Mouse (Mus musculus) Patski (cell line): ENCODE measurements around the gene Dmap1. TPM values are rescaled to one million over a fixed set of nuclear protein-coding genes. Genes with fewer than 3 reads are reported as not detected.

Source experiments
- ATAC-seq: fragments of 100-300 bp; one replicate; pipeline ENCODE4 v1.8.0; 2021
- CTCF ChIA-PET: fragments of 350-600 bp; sonication (Branson Sonifier 250); formaldehyde crosslinking; loops from one replicate; lab custom pipeline; 2022; ENCODE audit warnings: inconsistent platforms; lab: Charles Lee
- POLR2A ChIA-PET: fragments of 350-600 bp; sonication (Branson Sonifier 250); formaldehyde crosslinking; loops from one replicate; lab custom pipeline; 2022; ENCODE audit warnings: antibody characterized with exemption, inconsistent platforms; lab: Charles Lee
- DNase-seq: peaks from one replicate; pipeline ENCODE4 v3.0.0-alpha.2; 2011; ENCODE audit warnings: low read depth, low spot score
- H3K27me3 ChIP-seq: fragments of 371-371 bp; one replicate; pipeline ENCODE4 v1.5.1; 2021
- CTCF ChIP-seq: fragments of 100-300 bp; IDR thresholded peaks from one replicate; pipeline ENCODE4 v1.5.1; 2021
- in situ Hi-C: fragments of 300-500 bp; cut with MboI; formaldehyde crosslinking; loops from 3 replicates; pipeline ENCODE4 v1.11.1; 2018; ENCODE audit warnings: low pct_unique_long_range_greater_than_20kb, mixed read lengths
- polyA plus RNA-seq: library from polyadenylated mRNA; unstranded; gene quantifications from one replicate; pipeline ENCODE4 v1.2.3, GENCODE M21; 2021

The Dmap1 gene
- polyA plus RNA-seq, 1 experiment from 2014 or later: 23.2 TPM

DNA sequence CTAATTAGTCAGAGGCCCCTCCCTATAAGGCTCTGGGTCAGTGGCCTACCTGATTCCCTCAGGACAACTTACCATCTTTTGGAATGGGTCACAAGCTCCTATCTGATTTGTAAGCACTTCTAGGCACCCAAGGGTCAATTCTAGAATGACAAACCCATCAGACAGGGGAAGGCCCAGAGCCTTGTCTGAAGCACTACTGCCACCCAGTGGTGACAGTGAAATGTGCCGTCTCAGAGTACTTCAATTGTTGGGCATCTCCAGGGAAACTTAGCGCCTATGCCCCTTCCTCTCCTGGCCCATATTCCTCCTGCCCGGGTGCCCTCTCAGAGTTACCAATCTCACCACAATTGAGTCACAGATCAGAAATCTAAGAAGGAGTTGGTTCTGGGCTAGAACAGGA is 5.2 kb downstream of the Dmap1 start:
- H3K27me3 ChIP-seq: no peaks in the 10 kb centered on the region
- in situ Hi-C loops: loop anchor here (10.0 kb wide), 1 partner anchor 402 kb away; no protein-coding TSS in a partner anchor
- POLR2A ChIA-PET: no interaction called here
- DNase-seq (no peak), ATAC-seq (no peak)
- TF ChIP-seq CTCF: no peak
- CTCF ChIA-PET: interaction anchor here (0.9 to 1.4 kb wide), 3 partner anchors 9 to 423 kb away, joined by 3 to 5 read pairs (median 3); no protein-coding TSS in a partner anchor

DNA sequence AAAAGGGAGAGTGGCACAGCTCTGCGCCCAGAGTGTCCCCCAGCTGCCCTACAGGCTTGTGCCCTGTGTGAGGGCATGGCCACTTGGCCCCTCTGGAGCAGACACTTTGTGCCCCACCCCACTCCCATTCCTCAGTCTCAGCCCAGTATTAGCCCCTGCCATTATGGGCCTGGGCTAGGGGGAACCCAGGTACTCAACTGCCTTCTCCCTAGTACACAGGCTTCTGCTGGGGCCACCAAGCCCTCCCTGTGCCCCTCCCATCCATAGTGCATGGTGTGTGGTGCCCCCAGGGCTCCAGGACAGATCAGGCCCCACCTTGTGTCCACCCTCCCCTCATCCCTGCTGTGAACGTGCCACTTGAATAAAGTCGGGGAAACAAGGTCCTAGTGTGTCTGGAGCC is 8.2 kb downstream of the Dmap1 start:
- CTCF ChIA-PET: no interaction called here

DNA sequence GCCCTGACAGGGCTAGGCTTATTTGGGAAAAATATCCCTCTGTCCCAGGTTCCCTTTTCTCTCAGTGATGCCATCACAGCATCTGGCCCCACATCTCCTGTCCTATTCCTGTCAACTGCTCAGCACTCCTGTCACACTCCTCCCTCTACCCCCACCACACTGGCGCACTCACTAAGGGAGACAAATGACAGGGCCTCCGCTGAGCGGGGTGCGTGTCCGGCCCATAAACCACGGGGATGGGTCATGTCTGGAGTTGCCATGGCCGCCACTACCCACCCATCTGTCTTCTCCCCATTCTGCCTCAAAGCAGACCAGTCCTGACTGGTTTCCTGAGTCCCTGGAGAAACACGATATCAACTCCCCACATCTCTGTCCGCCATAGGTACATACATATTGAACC is 10.0 kb downstream of the Dmap1 start:
- ATAC-seq: no peak
- in situ Hi-C loops: loop anchor here (10.0 kb wide), 1 partner anchor 397 kb away; no protein-coding TSS in a partner anchor
- ChIA-PET CTCF (no interaction called here), POLR2A (interaction anchor here (1.0 kb wide), 1 partner anchor 12 kb away, joined by 3 read pairs; no protein-coding TSS in a partner anchor)
- no peak for TF ChIP-seq CTCF
- no peak for DNase-seq
- H3K27me3 ChIP-seq: no peaks in the 10 kb centered on the region

More for the DNA sequence above, 8.2 kb downstream of the Dmap1 start:
- POLR2A ChIA-PET: no interaction called here
- in situ Hi-C loops: loop anchor here (10.0 kb wide), 1 partner anchor 399 kb away; no protein-coding TSS in a partner anchor
- DNase-seq (no peak), ATAC-seq (no peak)
- no peak for TF ChIP-seq CTCF
- no peaks in the 10 kb centered on the region for H3K27me3 ChIP-seq

DNA sequence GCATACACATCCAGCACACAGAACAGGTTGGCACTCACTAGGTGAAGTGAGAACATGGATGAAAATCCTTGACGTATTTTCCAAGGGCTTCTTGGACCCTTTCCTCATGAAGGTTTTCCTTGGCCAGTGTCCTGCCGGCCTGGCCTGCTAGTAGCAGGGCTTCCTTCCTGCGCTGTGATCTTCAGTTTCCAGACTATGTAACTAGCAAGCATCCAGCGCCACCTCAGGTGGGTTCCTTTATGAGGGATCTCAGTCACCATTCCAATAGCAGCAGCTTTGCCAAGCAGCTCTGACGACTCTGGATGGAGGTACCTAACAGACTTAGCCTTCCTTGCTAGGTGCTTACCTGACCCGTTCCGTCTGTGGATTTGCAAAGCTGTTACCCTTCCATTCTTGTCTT is 12.2 kb downstream of the Dmap1 start:
- POLR2A ChIA-PET: no interaction called here
- in situ Hi-C loops: loop anchor here (10.0 kb wide), 1 partner anchor 395 kb away; no protein-coding TSS in a partner anchor
- DNase-seq: no peak
- TF ChIP-seq CTCF: no peak
- ATAC-seq: no peak
- CTCF ChIA-PET: interaction anchor here (1.2 kb wide), 1 partner anchor 56 kb away, joined by 3 read pairs; no protein-coding TSS in a partner anchor
- H3K27me3 ChIP-seq: no peaks in the 10 kb centered on the region

DNA sequence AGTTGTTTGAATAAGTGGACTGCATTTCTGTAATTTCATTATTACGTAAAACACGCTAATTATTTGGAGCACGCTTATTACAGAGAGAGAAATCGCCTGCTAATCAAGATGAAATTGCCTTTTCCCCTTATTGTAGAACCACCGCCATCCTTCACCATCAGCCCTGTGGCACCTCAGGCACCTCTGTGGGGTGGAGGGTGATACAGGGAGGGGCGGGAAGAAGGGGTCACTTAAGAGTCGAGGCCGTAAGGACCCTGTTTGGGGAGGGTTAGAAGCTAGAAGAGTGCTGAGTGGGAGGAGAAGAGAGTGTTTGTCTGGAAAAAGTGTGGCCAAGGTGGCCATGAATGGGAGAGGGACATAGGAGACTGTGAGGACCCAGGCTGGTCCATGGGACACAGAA is 16.0 kb downstream of the Dmap1 start:
- no peak for TF ChIP-seq CTCF
- DNase-seq: no peak
- POLR2A ChIA-PET: no interaction called here
- in situ Hi-C loops: no loop called here
- no peaks in the 10 kb centered on the region for H3K27me3 ChIP-seq
- no peak for ATAC-seq
- CTCF ChIA-PET: interaction anchor here (1.1 kb wide), 1 partner anchor 12 kb away, joined by 3 read pairs; no protein-coding TSS in a partner anchor

DNA sequence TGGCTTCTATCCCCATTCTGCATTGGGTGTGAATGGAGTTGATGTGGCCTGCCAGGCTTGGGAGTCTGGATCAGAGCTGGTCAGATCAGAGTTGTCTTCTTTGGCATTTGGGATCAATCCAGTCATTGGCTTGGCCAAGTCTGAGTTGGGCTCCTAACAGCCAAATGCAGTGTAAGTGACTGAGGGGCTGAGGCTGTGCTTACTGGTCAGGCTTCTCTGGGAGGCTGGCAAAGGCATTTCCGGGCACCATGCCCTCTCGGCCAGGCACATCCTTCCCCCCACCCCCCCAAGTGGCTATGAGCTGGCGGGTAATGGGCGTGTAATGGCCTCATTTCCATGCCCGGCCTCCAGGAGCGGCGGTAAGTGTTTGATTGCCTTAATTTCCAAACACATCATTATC is 16.5 kb downstream of the Dmap1 start:
- POLR2A ChIA-PET: no interaction called here
- DNase-seq (no peak), ATAC-seq (no peak)
- CTCF ChIA-PET: interaction anchor here (1.1 kb wide), 1 partner anchor 13 kb away, joined by 3 read pairs; no protein-coding TSS in a partner anchor
- in situ Hi-C loops: no loop called here
- H3K27me3 ChIP-seq: no peaks in the 10 kb centered on the region
- TF ChIP-seq CTCF: no peak

DNA sequence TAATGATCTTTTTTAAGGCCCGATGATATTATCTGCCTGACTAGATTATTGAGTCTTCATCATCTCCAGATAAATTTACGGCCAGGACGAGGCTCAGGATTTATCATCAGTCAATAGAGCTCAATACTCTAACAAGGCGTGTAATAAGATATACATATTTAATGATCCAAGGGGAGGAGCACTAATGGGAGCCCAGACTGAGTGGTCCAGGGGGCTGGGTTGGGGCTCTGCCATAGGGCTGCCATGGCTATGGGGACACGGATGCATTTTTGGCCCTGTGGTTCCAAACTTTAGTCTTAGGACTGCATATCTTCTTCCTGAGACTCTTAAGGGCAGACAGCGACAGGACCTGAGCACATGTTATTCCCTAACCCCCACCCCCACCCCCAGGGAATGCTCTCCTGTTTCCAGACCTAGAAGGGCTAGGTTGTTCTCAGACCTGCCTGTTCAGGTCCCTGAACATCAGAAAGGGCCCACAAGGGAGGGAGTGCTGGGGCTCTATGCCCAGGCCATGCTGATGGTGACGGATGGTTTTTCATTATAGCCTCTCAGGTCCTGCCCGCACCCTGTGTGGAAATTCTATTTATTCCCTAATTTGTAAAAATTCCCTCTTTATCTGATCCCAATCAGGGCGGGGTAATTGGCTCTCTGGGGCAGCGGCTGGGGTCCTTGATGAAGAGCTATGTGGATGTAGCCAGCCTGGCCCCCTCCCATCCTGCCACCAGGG is 17.5 kb downstream of the Dmap1 start:
- ChIA-PET CTCF (no interaction called here), POLR2A (no interaction called here)
- no peak for TF ChIP-seq CTCF
- DNase-seq (no peak), ATAC-seq (no peak)
- H3K27me3 ChIP-seq: no peaks in the 10 kb centered on the region
- in situ Hi-C loops: no loop called here

DNA sequence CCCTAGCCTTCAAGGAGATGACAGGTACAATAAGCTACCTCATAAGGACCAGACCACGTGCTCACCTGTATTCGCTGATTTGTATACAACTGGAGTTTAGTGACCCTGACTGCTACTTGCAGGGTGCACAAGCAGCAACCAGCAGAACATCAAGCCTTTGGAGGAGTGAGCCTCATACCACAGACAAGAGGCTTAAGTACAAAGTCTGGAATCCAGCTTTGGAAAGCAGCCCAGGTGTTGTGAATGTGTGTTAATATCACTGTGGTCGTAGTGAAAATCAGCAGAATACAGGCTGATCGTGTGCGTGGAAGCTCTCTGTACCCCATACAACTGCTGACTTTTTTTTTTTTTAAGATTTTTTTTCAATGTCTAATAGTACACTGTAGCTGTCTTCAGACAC is 22.1 kb downstream of the Dmap1 start:
- CTCF ChIA-PET: interaction anchor here (1.5 kb wide), 1 partner anchor 8 kb away, joined by 6 read pairs; no protein-coding TSS in a partner anchor
- DNase-seq (no peak), ATAC-seq (no peak)
- POLR2A ChIA-PET: interaction anchor here (1.2 kb wide), 1 partner anchor 13 kb away, joined by 3 read pairs; no protein-coding TSS in a partner anchor
- H3K27me3 ChIP-seq: no peaks in the 10 kb centered on the region
- in situ Hi-C loops: no loop called here
- TF ChIP-seq CTCF: no peak

DNA sequence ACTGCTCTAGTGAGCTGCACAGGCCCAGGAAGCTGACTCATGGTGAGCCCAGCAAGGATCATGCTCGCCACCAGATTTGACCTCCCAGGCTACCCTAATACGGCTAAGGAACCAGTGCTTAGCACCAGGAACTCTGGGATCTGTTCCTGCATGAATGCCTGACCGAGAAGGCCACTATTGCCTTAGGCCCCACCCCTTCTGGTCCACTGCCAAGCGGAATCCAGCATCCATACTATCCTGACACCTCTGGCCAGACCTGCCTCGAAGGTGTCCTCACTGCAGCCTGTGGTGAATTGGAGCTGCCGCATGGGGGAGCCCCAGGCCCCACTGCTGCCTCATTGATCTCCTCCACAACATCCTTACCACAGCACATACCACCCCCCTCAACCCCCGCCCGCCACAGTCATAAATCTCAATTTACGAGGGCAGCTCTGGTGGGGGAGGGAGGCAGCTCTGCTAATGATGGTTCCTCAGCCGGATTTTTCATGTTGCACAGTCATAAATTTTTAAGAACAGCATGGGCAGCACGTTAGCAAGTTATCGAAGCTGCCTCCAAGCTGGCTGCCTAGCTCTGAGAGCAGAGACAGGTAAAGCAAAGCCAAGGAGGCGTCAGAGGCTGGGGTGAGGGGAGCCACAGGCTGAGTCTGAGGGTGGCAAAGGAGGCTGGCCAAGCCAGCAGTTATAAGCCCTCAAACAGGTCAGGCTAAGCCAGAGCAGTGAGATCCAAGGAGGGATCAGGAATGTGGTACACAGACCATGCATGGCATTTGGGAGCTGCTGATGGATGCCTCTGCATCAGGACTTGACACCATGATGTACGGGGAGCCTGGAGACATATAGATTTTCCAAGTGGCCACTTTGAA is 23.3 kb downstream of the Dmap1 start:
- H3K27me3 ChIP-seq: no peaks in the 10 kb centered on the region
- ChIA-PET CTCF (interaction anchor here (1.5 kb wide), 1 partner anchor 9 kb away, joined by 6 read pairs; no protein-coding TSS in a partner anchor), POLR2A (interaction anchor here (0.5 to 1.3 kb wide), 2 partner anchors 17 to 106 kb away, joined by 3 read pairs; no protein-coding TSS in a partner anchor)
- no peak for TF ChIP-seq CTCF
- in situ Hi-C loops: no loop called here
- peak; percentile 85 for ATAC-seq
- peak; percentile 71 for DNase-seq

DNA sequence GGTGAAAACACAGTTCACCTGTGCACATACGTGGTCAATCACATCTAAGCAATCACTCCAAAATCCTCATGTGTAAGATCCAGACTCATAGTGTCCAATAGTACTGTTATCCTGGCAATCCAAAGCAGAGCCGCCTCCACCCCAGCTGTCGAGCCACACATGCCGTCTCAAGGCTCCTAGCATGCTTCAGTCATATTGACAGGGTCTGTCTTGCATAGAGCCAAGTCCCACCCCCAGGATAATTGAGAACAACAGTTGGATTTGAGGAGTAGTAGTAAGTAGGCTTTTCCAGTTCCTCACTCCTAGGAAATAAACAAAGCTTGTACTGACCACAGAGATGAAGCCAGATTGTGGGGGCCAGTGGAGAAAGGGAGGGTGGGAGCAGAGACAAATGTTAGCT is 24.4 kb downstream of the Dmap1 start:
- H3K27me3 ChIP-seq: no peaks in the 10 kb centered on the region
- ChIA-PET CTCF (no interaction called here), POLR2A (no interaction called here)
- no peak for DNase-seq
- ATAC-seq: no peak
- in situ Hi-C loops: no loop called here
- no peak for TF ChIP-seq CTCF
